ENCODE assay signal across 22 mouse cellular contexts in genomic region chr1:181021488-181021865, GRCm38 (mm10). TPM values are rescaled to one million over a fixed set of nuclear protein-coding genes. Genes with fewer than 3 reads are reported as not detected.
"Had no signal": no experiment of that assay in that cellular context is flagged by ENCODE, and none has a peak within 500 bp of the region (broad histone marks: within the 10 kb centered on the region; RNA-seq: fewer than 3 reads in every experiment).

No protein-coding gene starts in this region.

- H3K27ac ChIP-seq: layer of hippocampus, adult 2 months; limb, embryonic 12.5 days; limb, embryonic 15.5 days; liver, embryonic 12.5 days; liver, embryonic 15.5 days; stomach, postnatal 0 days had no signal

- H3K4me3 ChIP-seq: layer of hippocampus, adult 2 months; limb, embryonic 12.5 days; limb, embryonic 15.5 days; liver, embryonic 12.5 days; liver, embryonic 15.5 days had no signal

- DNase-seq: right cerebral cortex, postnatal 4 days had no signal

RNA-seq across cellular contexts. Expression of gene Ephx1, which starts 0.8 kb away (rescaled TPM):
- total RNA-seq: megakaryocyte-erythroid progenitor cell, adult 5-6 weeks had no signal

RNA-seq across cellular contexts. Expression of gene 9130409I23Rik, which starts 29.6 kb away (rescaled TPM):
- total RNA-seq: left cerebral cortex, adult 18-20 months; left cerebral cortex, postnatal 36 days; megakaryocyte progenitor cell, adult 5-6 weeks; megakaryocyte-erythroid progenitor cell, adult 5-6 weeks; midbrain, postnatal 0 days; neutrophil, adult 5-6 weeks had no signal
- polyA plus RNA-seq: inflammation-experienced regulatory T-cells, adult 6 months; kidney, embryonic 16.5 days; large intestine, adult 2 months; limb, embryonic 12.5 days; limb, embryonic 15.5 days; lung, adult 2 months; lung, embryonic 16.5 days; midbrain, embryonic 11.5 days; midbrain, embryonic 14.5 days; midbrain, postnatal 0 days; neural tube, embryonic 11.5 days; stomach, embryonic 14.5 days had no signal
